Mouse (Mus musculus) E14TG2a.4 (cell line): ENCODE measurements at regions not wholly inside any gene's neighbourhood (a gene's known extent, or its start where the extent isn't known, plus 50 kb on each side); places are given as distances from the start of the nearest gene placed in this dataset.

Experiments used
- H3K27me3 ChIP-seq: 2 replicates; pipeline ENCODE4 v1.6.1; 2014; ENCODE audit warnings: low read length, control low read depth; ENCODE audit not compliant: insufficient read depth
- H3K36me3 ChIP-seq: 2 replicates; pipeline ENCODE4 v1.6.1; 2014; ENCODE audit warnings: low read length, control low read depth; ENCODE audit not compliant: insufficient read depth
- H3K4me1 ChIP-seq: replicated peaks from 2 replicates; pipeline ENCODE4 v1.6.1; 2014; ENCODE audit warnings: low read depth, low read length, control low read depth
- H3K4me3 ChIP-seq: replicated peaks from 2 replicates; pipeline ENCODE4 v1.5.1; 2014; ENCODE audit warnings: mild to moderate bottlenecking, low read length
- H3K9me3 ChIP-seq: 2 replicates; pipeline ENCODE4 v1.6.1; 2014; ENCODE audit warnings: low read length, control low read depth
- CTCF ChIP-seq: conservative IDR thresholded peaks from 2 replicates; pipeline ENCODE4 v1.5.1; 2014; ENCODE audit warnings: low read length
- NANOG ChIP-seq: IDR thresholded peaks from 2 replicates; pipeline ENCODE4 v1.6.1; 2014; ENCODE audit warnings: borderline replicate concordance, low read length, mixed read lengths
- POU5F1 ChIP-seq: IDR thresholded peaks from 2 replicates; pipeline ENCODE4 v1.6.1; 2014; ENCODE audit warnings: low read length, borderline replicate concordance

DNA sequence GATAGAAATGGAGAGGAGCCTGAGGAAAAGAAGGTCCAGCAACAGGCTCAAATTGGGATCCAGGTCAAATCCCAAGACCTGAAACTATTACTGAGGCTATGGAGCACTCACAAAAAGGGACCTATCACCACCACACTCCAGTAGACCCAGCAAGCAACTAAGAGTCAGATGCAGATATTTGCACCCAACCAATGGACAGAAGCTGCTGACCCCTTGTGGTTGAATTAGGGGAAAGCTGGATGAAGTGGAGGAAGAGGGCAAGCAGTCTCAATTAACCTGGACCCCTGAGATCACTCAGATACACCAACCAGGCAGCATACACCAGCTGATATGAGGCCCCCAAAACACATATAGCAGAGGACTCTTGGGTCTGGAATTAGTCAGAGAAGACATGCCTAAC lies 938.1 kb upstream of the Lrfn5 start:
- no peaks in the 10 kb centered on the region for H3K27me3 ChIP-seq
- TF ChIP-seq NANOG (no peak), POU5F1 (no peak), CTCF (peak; percentile 31)
- no peaks in the 10 kb centered on the region for H3K4me1 ChIP-seq
- H3K4me3 ChIP-seq, result no peak overlapping the region
- no peaks in the 10 kb centered on the region for H3K9me3 ChIP-seq
- no peaks in the 10 kb centered on the region for H3K36me3 ChIP-seq
